Mouse (Mus musculus) urinary bladder, adult 18-20 months (tissue): ENCODE measurements around the gene Fam13a.

Source experiments
- DNase-seq, 2 experiments: peaks; one replicate each; pipeline ENCODE4 v3.0.0; 2022; ENCODE audit warnings: low spot score in 2 of 2, mixed read lengths in 2 of 2

Fam13a gene

GRCm38 (mm10) chr6:58882271-58882670 lies 142.1 kb downstream of the Fam13a start:
- no peak for DNase-seq
